14 mouse cellular contexts compared by ENCODE assay signal in the genomic region with DNA sequence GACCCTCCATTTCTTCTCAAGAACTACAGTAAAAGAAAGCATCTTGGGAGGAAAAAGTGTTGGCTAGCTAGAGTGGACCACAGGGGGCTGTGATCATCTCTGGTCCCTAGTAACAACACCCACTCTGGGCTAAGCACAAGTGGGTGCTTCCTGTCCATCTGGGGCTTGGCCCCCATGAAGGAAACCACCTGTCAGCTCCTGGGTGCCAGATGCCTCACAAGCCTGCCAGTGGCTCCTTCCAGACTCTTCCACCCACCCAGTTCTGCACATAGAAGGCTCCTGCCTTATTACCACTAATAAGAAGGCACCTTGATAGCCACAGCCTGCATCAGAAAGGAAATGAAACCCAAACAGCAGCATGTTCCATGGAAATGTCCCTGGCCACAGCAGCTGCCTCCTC. TPM values are rescaled to one million over a fixed set of nuclear protein-coding genes. Genes with fewer than 3 reads are reported as not detected.
"Had no signal": no experiment of that assay in that cellular context is flagged by ENCODE, and none has a peak within 500 bp of the region (broad histone marks: within the 10 kb centered on the region; RNA-seq: fewer than 3 reads in every experiment).

No protein-coding gene starts in this region.

- H3K27me3 ChIP-seq: intestine, embryonic 15.5 days; limb, embryonic 15.5 days; neural tube, embryonic 12.5 days had no signal

- H3K27ac ChIP-seq: intestine, embryonic 15.5 days; kidney, embryonic 15.5 days; limb, embryonic 12.5 days; limb, embryonic 15.5 days; liver, embryonic 14.5 days; macrophage; neural tube, embryonic 12.5 days; neural tube, embryonic 15.5 days; stomach, postnatal 0 days had no signal

- ATAC-seq: intestine, embryonic 15.5 days; lung, postnatal 0 days had no signal

- DNase-seq: kidney, adult 11 months; liver, postnatal 0 days; lung, embryonic 14.5 days had no signal

- H3K9ac ChIP-seq: intestine, embryonic 15.5 days; kidney, embryonic 15.5 days; limb, embryonic 12.5 days; limb, embryonic 15.5 days; liver, embryonic 14.5 days; liver, postnatal 0 days; lung, embryonic 14.5 days; neural tube, embryonic 12.5 days; neural tube, embryonic 15.5 days had no signal

- H3K9me3 ChIP-seq: intestine, embryonic 15.5 days; kidney, embryonic 15.5 days; limb, embryonic 12.5 days; limb, embryonic 15.5 days; neural tube, embryonic 12.5 days; neural tube, embryonic 15.5 days had no signal

- H3K4me3 ChIP-seq: intestine, embryonic 15.5 days; kidney, embryonic 15.5 days; limb, embryonic 12.5 days; limb, embryonic 15.5 days; neural tube, embryonic 12.5 days; neural tube, embryonic 15.5 days had no signal

- H3K4me2 ChIP-seq: intestine, embryonic 15.5 days; kidney, embryonic 15.5 days; limb, embryonic 12.5 days; limb, embryonic 15.5 days; liver, embryonic 11.5 days; lung, embryonic 14.5 days; neural tube, embryonic 12.5 days; neural tube, embryonic 15.5 days had no signal

- H3K36me3 ChIP-seq: intestine, embryonic 15.5 days; kidney, embryonic 15.5 days; limb, embryonic 12.5 days; limb, embryonic 15.5 days; neural tube, embryonic 12.5 days; neural tube, embryonic 15.5 days had no signal

RNA-seq across cellular contexts. Expression of a gene that starts 26.4 kb away (rescaled TPM):
- polyA plus RNA-seq: macrophage had no signal
